Mouse (Mus musculus): ENCODE data around the gene Lemd1.

GRCm38 (mm10) chr1:132149410-132149809, 41.8 kb upstream of the Lemd1 start:
- no peak for TF ChIP-seq CTCF (IDR thresholded peaks at IDR 0.05; ENCODE audit: insufficient read depth, low read length)
- TF ChIP-seq POLR2A (IDR thresholded peaks at IDR 0.05; ENCODE audit: borderline replicate concordance, extremely low read depth, low read depth, low read length): no peak

Data from lung, adult 2 months (tissue).